Comparison of ENCODE assay signal across 15 mouse cellular contexts in genomic region chr3:120214616-120215250, GRCm38 (mm10).
DNase-seq lines count a peak whose midpoint lies in the region; ATAC-seq and TF ChIP-seq lines count a peak whose summit lies in the region.
"Had no signal": no experiment of that assay in that cellular context is flagged by ENCODE, and none has a peak within 500 bp of the region (broad histone marks: within the 10 kb centered on the region; RNA-seq: fewer than 3 reads in every experiment).

No protein-coding gene starts in this region.

- peak overlapping the region; percentile 24; the same call in 1 of the 2 replicates for H3K27ac ChIP-seq in hindbrain, embryonic 16.5 days (ENCODE audit: low read depth, low read length)
- H3K27ac ChIP-seq in hindbrain, embryonic 11.5 days (ENCODE audit: low read depth, low read length): no peak overlapping the region
- no peak overlapping the region for H3K27ac ChIP-seq in hindbrain, postnatal 0 days
- H3K27ac ChIP-seq: midbrain, embryonic 12.5 days had no signal

- no peak overlapping the region for H3K4me3 ChIP-seq in hindbrain, embryonic 16.5 days (ENCODE audit: low read length)
- H3K4me3 ChIP-seq in hindbrain, embryonic 11.5 days (ENCODE audit: low read depth, low read length): no peak overlapping the region
- H3K4me3 ChIP-seq in hindbrain, postnatal 0 days (ENCODE audit: low read length): no peak overlapping the region
- H3K4me3 ChIP-seq: heart, embryonic 12.5 days; midbrain, embryonic 12.5 days had no signal

- no peaks in the 10 kb centered on the region; the same call in 1 of the 2 replicates for H3K4me1 ChIP-seq in hindbrain, embryonic 16.5 days (ENCODE audit: control insufficient read depth, insufficient read depth, low read depth, low read length)
- 0 out of 2 replicates have a peak, but pooled peaks cover 3% of the 10 kb centered on the region for H3K4me1 ChIP-seq in hindbrain, embryonic 11.5 days (replicated peaks; ENCODE audit: control insufficient read depth, insufficient read depth, low read length)
- no peaks in the 10 kb centered on the region for H3K4me1 ChIP-seq in hindbrain, postnatal 0 days (ENCODE audit: insufficient read depth, low read length)
- H3K4me1 ChIP-seq: heart, embryonic 12.5 days had no signal

- H3K4me2 ChIP-seq in hindbrain, embryonic 16.5 days (ENCODE audit: low read length): peak overlapping the region; percentile 23
- H3K4me2 ChIP-seq in hindbrain, embryonic 11.5 days (replicated peaks; ENCODE audit: low read depth, low read length): no peak overlapping the region
- no peak overlapping the region for H3K4me2 ChIP-seq in hindbrain, postnatal 0 days (ENCODE audit: low read depth, low read length)
- H3K4me2 ChIP-seq: heart, embryonic 12.5 days; midbrain, embryonic 12.5 days had no signal

- no peaks in the 10 kb centered on the region for H3K9me3 ChIP-seq in hindbrain, embryonic 16.5 days (ENCODE audit: control insufficient read depth, low read length)
- H3K9me3 ChIP-seq in hindbrain, embryonic 11.5 days (ENCODE audit: control insufficient read depth, low read length): no peaks in the 10 kb centered on the region
- no peaks in the 10 kb centered on the region for H3K9me3 ChIP-seq in hindbrain, postnatal 0 days (ENCODE audit: low read length)
- H3K9me3 ChIP-seq: heart, embryonic 12.5 days; midbrain, embryonic 12.5 days had no signal

- peak overlapping the region; percentile 3; the same call in 1 of the 2 replicates for H3K9ac ChIP-seq in hindbrain, embryonic 16.5 days (ENCODE audit: low read depth, low read length)
- H3K9ac ChIP-seq in hindbrain, embryonic 11.5 days (ENCODE audit: low read depth, low read length): no peak overlapping the region
- H3K9ac ChIP-seq in hindbrain, postnatal 0 days (replicated peaks; ENCODE audit: low read length): no peak overlapping the region
- H3K9ac ChIP-seq: heart, embryonic 12.5 days; midbrain, embryonic 12.5 days had no signal

- H3K27me3 ChIP-seq in hindbrain, embryonic 16.5 days (replicated peaks; ENCODE audit: control insufficient read depth, insufficient read depth, low read length): no peaks in the 10 kb centered on the region
- no peaks in the 10 kb centered on the region for H3K27me3 ChIP-seq in hindbrain, embryonic 11.5 days (ENCODE audit: control insufficient read depth, insufficient read depth, low read length)
- H3K27me3 ChIP-seq in hindbrain, postnatal 0 days (ENCODE audit: insufficient read depth, low read length): no peaks in the 10 kb centered on the region
- H3K27me3 ChIP-seq: heart, embryonic 12.5 days; midbrain, embryonic 12.5 days had no signal

- no peaks in the 10 kb centered on the region for H3K36me3 ChIP-seq in hindbrain, embryonic 16.5 days (ENCODE audit: control insufficient read depth, insufficient read depth, low read length)
- H3K36me3 ChIP-seq in hindbrain, embryonic 11.5 days (ENCODE audit: control insufficient read depth, insufficient read depth, low read length): no peaks in the 10 kb centered on the region
- no peaks in the 10 kb centered on the region for H3K36me3 ChIP-seq in hindbrain, postnatal 0 days (ENCODE audit: insufficient read depth, low read length)
- H3K36me3 ChIP-seq: heart, embryonic 12.5 days; midbrain, embryonic 12.5 days had no signal

- 43% methylated on average over 12 of the region's 12 CpGs for WGBS in hindbrain, embryonic 16.5 days
- 79% methylated on average over 12 of the region's 12 CpGs for WGBS in hindbrain, embryonic 11.5 days
- 50% methylated on average over 12 of the region's 12 CpGs for WGBS in hindbrain, postnatal 0 days

- TF ChIP-seq CTCF in hindbrain, postnatal 0 days (IDR thresholded peaks at IDR 0.05; ENCODE audit: low read depth): no peak

- DNase-seq in hindbrain, embryonic 11.5 days (ENCODE audit: low spot score): no peak
- peak; percentile 28 to 38 for DNase-seq in right cerebral cortex, adult 2 months (ENCODE audit: low spot score in 2 of 2)
- no peak for DNase-seq in right cerebral cortex, postnatal 14 days
- DNase-seq in hindbrain, postnatal 0 days (ENCODE audit: low spot score): peak; percentile 25
- no peak for DNase-seq in heart, adult 9 months (ENCODE audit: low spot score in 2 of 2)
- DNase-seq: cerebellum, adult 11 months; cerebellum, postnatal 36 days; gastrocnemius, postnatal 36 days; heart, postnatal 4 days; kidney, postnatal 10 days had no signal

- no peak for ATAC-seq in hindbrain, embryonic 16.5 days
- ATAC-seq in hindbrain, embryonic 11.5 days (ENCODE audit: low FRiP score): no peak
- ATAC-seq in hindbrain, postnatal 0 days: no peak
- ATAC-seq in megakaryocyte, adult 5-6 weeks (ENCODE audit: poor library complexity, severe bottlenecking): no peak
- ATAC-seq: intestine, postnatal 0 days had no signal

Comparison
In these comparisons a context has a peak if more than half of its experiments do, and no peak if none do; other contexts are left out.
1. DNase-seq: peak in right cerebral cortex, adult 2 months (2 of 2) and hindbrain, postnatal 0 days (single experiment); none in hindbrain, embryonic 11.5 days (single experiment), right cerebral cortex, postnatal 14 days (single experiment) and heart, adult 9 months (0 of 2).